Mouse (Mus musculus): ENCODE data around the gene Insig2. TPM values are rescaled to one million over a fixed set of nuclear protein-coding genes. Genes with fewer than 3 reads are reported as not detected.

The Insig2 gene
- total and polyA plus RNA-seq, 3 experiments, result 42.5 to 69.5 (median 55.0) TPM

DNA sequence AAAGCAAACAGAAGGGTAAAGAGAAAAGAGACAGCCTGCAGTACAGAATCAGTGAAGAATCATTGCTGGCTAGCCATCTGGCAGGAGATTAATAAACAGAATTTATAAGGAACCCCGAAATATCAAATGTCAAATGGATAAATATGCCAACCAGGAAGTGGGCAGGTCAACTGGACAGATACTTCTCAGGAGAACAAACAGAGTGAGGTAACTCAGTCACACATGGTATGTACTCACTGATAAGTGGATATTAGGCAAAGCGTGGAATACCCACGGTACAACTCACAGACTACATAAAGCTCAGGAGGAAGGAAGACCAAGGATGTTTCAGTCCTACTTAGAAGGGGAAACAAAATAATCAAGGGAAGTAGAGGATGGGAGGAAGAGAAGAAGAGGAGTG, 18.6 kb upstream of the Insig2 start:
- Histone ChIP-seq H3K4me3 (no peak overlapping the region), H3K27ac (no peak overlapping the region), H3K27me3 (ENCODE audit: control insufficient read depth, insufficient read depth, low read length) (no peaks in the 10 kb centered on the region), H3K4me1 (ENCODE audit: control insufficient read depth, insufficient read depth, low read length) (no peaks in the 10 kb centered on the region), H3K9ac (ENCODE audit: low read depth, low read length) (no peak overlapping the region), H3K79me2 (replicated peaks; ENCODE audit: control insufficient read depth, insufficient read depth, low read length) (no peaks in the 10 kb centered on the region), H3K36me3 (ENCODE audit: control insufficient read depth, insufficient read depth, low read length) (no peaks in the 10 kb centered on the region)
- DNase-seq, result no peak
- no peak for TF ChIP-seq POLR2A (IDR thresholded peaks at IDR 0.05; ENCODE audit: insufficient read depth, low read depth, low read length)
- no peak for TF ChIP-seq CTCF (IDR thresholded peaks at IDR 0.05)
- TF ChIP-seq EP300 (IDR thresholded peaks at IDR 0.05; ENCODE audit: insufficient read depth, low read depth, low read length), result no peak
- WGBS, result 50% methylated on average over 3 of the region's 3 CpGs
- intact Hi-C loops (cut with DNase I), result no loop called here

DNA sequence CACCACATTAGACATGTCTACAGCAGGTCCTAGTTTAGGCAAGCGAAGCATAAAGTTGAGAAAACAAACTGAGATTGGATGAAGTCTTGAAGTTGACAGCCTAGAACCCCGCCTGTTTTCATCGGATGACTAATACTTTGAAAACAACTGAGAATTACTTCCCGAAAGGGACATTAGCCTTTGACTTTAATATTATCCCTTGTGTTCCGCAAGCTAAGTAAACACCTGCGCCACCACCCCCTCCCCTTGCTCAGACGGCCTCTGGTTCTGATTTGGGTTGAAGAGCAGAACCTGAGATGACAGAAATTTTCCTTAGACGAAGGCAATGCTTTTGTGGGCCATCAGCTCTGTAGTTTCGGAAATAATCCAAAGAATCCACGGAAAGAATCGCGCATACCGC, 18.2 kb upstream of the Insig2 start:
- Histone ChIP-seq H3K79me2 (replicated peaks; ENCODE audit: control insufficient read depth, insufficient read depth, low read length) (no peaks in the 10 kb centered on the region), H3K9ac (ENCODE audit: low read depth, low read length) (no peak overlapping the region), H3K4me3 (no peak overlapping the region), H3K27ac (no peak overlapping the region), H3K27me3 (ENCODE audit: control insufficient read depth, insufficient read depth, low read length) (no peaks in the 10 kb centered on the region), H3K4me1 (ENCODE audit: control insufficient read depth, insufficient read depth, low read length) (no peaks in the 10 kb centered on the region), H3K36me3 (ENCODE audit: control insufficient read depth, insufficient read depth, low read length) (no peaks in the 10 kb centered on the region)
- WGBS, result 80% methylated on average over 13 of the region's 13 CpGs
- TF ChIP-seq POLR2A (IDR thresholded peaks at IDR 0.05; ENCODE audit: insufficient read depth, low read depth, low read length), result no peak
- no peak for TF ChIP-seq EP300 (IDR thresholded peaks at IDR 0.05; ENCODE audit: insufficient read depth, low read depth, low read length)
- TF ChIP-seq CTCF (IDR thresholded peaks at IDR 0.05), result no peak
- intact Hi-C loops (cut with DNase I), result no loop called here
- no peak for DNase-seq

DNA sequence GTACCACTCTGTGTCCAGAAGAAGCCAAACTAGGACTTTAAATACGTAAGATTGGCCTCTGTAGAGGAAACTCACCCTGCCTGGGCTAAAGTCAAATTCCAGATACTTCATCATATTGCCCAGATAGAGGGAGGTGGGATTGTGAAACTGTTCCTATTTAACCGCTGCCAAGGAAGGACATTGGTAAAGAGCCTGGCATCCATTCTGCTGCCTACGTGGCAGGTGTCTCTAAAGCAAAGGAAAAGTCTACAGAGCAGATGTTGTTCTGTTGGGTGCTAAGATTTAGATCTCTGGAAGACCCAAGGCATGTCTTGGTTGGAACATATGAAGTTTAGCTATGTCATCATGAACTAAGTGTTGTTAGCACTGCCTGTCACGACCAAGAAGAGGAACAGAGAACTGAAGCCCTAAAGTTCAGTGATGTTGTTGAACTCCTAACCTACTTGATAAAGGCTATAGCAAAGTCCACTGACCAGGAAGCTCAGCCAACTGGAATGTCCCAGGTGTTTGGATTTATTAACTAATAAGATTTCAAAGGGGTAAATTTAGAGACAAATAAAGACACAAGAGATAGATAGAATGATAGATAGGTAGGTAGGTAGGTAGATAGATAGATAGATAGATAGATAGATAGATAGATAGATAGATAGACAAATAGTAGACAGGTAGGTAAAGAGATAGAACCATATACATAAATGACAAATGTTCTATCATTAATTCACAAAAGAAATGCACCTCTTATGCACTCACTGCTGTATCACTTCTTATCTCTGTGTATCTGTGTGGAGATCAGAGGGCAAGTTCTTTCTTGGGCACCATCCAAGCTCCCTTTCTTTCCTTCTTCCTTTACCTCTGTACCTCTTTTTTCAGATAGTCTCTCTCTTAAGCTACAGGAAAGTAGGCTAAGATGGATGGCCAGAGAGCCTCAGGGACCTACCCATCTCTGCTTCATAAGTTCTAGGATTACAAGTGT, 16.8 kb upstream of the Insig2 start:
- DNase-seq, result no peak
- Histone ChIP-seq H3K79me2 (replicated peaks; ENCODE audit: control insufficient read depth, insufficient read depth, low read length) (no peaks in the 10 kb centered on the region), H3K27ac (no peak overlapping the region), H3K4me1 (ENCODE audit: control insufficient read depth, insufficient read depth, low read length) (no peaks in the 10 kb centered on the region), H3K9ac (ENCODE audit: low read depth, low read length) (no peak overlapping the region), H3K27me3 (ENCODE audit: control insufficient read depth, insufficient read depth, low read length) (no peaks in the 10 kb centered on the region), H3K36me3 (ENCODE audit: control insufficient read depth, insufficient read depth, low read length) (no peaks in the 10 kb centered on the region), H3K4me3 (no peak overlapping the region)
- intact Hi-C loops (cut with DNase I), result no loop called here
- 74% methylated on average over 4 of the region's 4 CpGs for WGBS
- no peak for TF ChIP-seq POLR2A (IDR thresholded peaks at IDR 0.05; ENCODE audit: insufficient read depth, low read depth, low read length)
- no peak for TF ChIP-seq CTCF (IDR thresholded peaks at IDR 0.05)
- TF ChIP-seq EP300 (IDR thresholded peaks at IDR 0.05; ENCODE audit: insufficient read depth, low read depth, low read length), result no peak

GRCm38 (mm10) chr1:121343966-121344365, 11.6 kb upstream of the Insig2 start:
- Histone ChIP-seq H3K36me3 (ENCODE audit: control insufficient read depth, insufficient read depth, low read length) (no peaks in the 10 kb centered on the region), H3K4me1 (ENCODE audit: control insufficient read depth, insufficient read depth, low read length) (no peaks in the 10 kb centered on the region), H3K27ac (no peak overlapping the region), H3K4me3 (no peak overlapping the region), H3K79me2 (replicated peaks; ENCODE audit: control insufficient read depth, insufficient read depth, low read length) (no peaks in the 10 kb centered on the region), H3K27me3 (ENCODE audit: control insufficient read depth, insufficient read depth, low read length) (no peaks in the 10 kb centered on the region), H3K9ac (ENCODE audit: low read depth, low read length) (no peak overlapping the region)
- intact Hi-C loops (cut with DNase I), result no loop called here
- 58% methylated on average over 5 of the region's 5 CpGs for WGBS
- no peak for DNase-seq
- TF ChIP-seq CTCF (IDR thresholded peaks at IDR 0.05) (no peak), EP300 (IDR thresholded peaks at IDR 0.05; ENCODE audit: insufficient read depth, low read depth, low read length) (no peak), POLR2A (IDR thresholded peaks at IDR 0.05; ENCODE audit: insufficient read depth, low read depth, low read length) (no peak)

DNA sequence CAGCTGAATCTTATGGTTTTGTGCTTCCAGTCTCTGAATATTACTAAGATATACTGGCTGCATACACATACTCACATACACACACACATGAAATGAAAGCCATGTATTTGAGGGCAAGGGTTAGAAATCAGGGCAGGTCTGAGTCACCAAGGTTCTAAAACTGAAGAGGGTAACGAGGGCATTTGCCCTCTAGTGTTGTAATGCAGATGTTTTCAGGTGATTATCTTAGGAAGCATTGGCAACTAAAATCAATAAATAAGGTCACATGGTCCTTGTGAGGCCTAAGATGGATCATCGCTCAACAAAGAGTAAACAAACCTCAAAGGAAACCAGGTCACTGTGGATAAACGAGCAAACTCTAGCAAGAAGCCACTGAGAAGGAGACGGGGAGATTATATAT, 3.4 kb upstream of the Insig2 start:
- no peak for TF ChIP-seq CTCF (IDR thresholded peaks at IDR 0.05)
- TF ChIP-seq EP300 (IDR thresholded peaks at IDR 0.05; ENCODE audit: insufficient read depth, low read depth, low read length), result no peak
- no peak for TF ChIP-seq POLR2A (IDR thresholded peaks at IDR 0.05; ENCODE audit: insufficient read depth, low read depth, low read length)
- no peaks in the 10 kb centered on the region for H3K27me3 ChIP-seq (ENCODE audit: control insufficient read depth, insufficient read depth, low read length)
- H3K4me3 ChIP-seq, result no peak overlapping the region
- H3K4me1 ChIP-seq (ENCODE audit: control insufficient read depth, insufficient read depth, low read length), result no peaks in the 10 kb centered on the region
- no peaks in the 10 kb centered on the region for H3K36me3 ChIP-seq (ENCODE audit: control insufficient read depth, insufficient read depth, low read length)
- H3K79me2 ChIP-seq (replicated peaks; ENCODE audit: control insufficient read depth, insufficient read depth, low read length), result no peaks in the 10 kb centered on the region
- H3K27ac ChIP-seq, result no peak overlapping the region
- H3K9ac ChIP-seq (ENCODE audit: low read depth, low read length), result no peak overlapping the region
- no peak for DNase-seq
- intact Hi-C loops (cut with DNase I), result no loop called here
- 84% methylated on average over 4 of the region's 4 CpGs for WGBS
